Mouse (Mus musculus): ENCODE results near the gene Ddost. TPM values are rescaled to one million over a fixed set of nuclear protein-coding genes. Genes with fewer than 3 reads are reported as not detected.

Gene Ddost
- total RNA-seq (2021), result 100 to 1,000 TPM; 127 to 132 TPM
- long read RNA-seq, experiment 1, transcript Ddost-201 (11 exons, 2,120 nt), result major isoform, 310 of 351 reads
- long read RNA-seq, experiment 1, partial matches to known transcripts, result 11 of 351 reads
- long read RNA-seq, experiment 1, other reads (novel, unspliced or antisense), result 30 of 351 reads
- long read RNA-seq, experiment 2, transcript Ddost-201 (11 exons, 2,120 nt), result major isoform, 139 of 162 reads
- long read RNA-seq, experiment 2, partial matches to known transcripts, result 19 of 162 reads
- long read RNA-seq, experiment 2, other reads (novel, unspliced or antisense), result 4 of 162 reads

DNA sequence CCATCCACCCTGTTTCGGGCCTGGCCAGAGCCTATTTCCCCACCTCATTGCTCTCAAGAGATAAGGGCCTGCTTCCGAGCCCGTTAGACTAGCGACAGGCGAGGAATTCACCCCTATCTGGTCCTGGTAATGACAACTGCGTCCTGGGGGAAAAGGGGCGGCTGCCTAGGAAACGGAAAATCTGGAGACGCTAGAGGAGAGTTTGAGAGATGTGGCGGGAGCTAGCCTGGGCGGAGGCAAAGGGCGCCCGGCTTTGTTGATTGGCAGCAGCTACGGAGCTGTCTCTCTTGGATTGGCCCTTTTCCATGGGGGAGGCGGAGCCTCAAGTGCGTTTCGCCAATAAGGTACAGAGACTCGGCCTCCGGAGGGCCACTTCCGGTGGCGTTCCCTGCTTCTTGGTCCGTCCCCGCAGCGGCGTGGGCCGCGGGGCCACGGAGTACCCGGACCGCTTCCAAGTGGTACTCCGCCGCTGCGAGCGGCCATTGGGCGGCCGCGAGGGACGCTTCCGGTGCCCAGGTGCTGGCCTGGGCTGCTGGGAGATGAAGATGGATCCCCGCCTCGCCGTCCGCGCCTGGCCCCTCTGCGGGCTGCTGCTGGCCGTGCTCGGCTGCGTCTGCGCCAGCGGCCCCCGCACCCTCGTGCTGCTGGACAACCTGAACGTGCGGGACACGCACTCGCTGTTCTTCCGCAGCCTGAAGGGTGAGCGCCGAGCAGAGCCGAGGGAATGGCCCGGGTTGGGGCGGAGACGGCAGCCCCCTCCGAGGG, at the start of gene Ddost:
Gene Ddost (plus strand): TSS at position 391 of the 765 bp plus-strand sequence.
- DNase-seq, result peak; percentile 97 to 98

DNA sequence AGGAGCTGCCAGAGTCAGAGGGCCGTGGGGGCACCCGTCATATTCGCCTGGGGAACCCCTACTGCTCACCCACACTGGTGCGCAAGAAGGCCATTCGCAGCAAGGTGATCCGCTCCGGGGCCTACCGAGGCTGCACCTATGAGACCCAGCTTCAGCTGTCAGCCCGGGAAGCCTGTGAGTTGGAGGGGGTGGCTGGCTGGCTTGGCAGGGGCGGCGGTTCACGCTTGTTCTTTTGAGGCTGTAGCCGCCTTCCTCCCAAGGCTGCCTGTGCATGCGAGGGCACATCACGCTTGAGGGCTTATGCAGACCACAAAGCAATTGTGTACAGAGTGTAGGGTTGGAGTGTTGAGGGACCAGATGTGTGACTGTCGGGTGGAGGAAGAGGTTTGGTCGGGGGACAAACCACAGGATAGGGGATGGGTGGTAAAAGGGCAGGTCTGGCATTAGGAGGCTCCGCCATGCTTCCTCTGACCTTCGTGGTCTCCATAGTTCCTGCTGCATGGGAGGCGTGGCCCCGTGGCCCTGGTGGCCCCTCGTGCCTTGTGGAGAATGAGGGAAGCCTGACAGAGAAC, 47.3 kb upstream of the Ddost start:
- no peak for DNase-seq

- DNase-seq, result peak; percentile 44 to 51
Measured at GRCm38 (mm10) chr4:138258663-138259062, 45.9 kb upstream of the Ddost start.

- no peak for DNase-seq
Measured at GRCm38 (mm10) chr4:138259482-138259881, 45.0 kb upstream of the Ddost start.

DNA sequence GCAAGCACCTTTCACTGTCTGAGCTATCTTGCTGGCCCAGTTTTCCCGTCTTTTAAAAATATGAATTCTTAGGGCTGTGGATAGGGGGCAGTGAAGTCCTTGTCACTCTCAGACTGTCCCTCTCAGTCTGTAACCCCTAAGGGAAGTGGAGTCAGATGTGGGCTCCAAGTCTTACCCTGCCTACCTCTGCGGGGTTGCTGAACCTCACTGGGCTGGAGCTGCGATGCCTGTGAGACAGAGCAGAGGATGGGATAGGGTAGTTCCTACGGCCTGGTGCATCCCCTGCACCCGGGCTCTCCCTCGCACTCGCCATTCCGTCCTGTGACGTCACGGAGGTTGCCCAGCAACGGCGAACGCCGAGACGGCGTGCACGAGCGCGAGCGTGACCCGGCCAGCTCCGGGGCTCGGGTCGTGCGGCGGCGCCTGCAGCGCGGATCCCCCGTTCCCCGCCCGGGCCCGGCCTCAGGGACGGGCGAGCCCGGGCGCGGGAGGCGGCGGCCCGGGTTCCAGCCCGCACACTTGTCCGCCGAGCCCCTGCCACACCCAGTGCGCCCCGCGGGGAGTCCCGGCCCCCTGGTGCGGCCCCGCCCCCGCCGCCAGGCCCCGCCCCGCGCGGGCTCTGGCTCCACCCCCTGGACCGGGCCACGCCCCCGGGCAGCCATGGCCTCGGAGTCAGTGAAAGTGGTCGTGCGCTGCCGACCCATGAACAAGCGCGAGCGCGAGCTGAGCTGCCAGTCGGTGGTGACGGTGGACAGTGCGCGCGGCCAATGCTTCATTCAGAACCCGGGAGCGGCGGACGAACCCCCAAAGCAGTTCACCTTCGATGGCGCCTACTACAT, 42.5 kb upstream of the Ddost start:
- peak; percentile 92 to 93 for DNase-seq

GRCm38 (mm10) chr4:138267869-138268268, 36.7 kb upstream of the Ddost start:
- no peak for DNase-seq

DNA sequence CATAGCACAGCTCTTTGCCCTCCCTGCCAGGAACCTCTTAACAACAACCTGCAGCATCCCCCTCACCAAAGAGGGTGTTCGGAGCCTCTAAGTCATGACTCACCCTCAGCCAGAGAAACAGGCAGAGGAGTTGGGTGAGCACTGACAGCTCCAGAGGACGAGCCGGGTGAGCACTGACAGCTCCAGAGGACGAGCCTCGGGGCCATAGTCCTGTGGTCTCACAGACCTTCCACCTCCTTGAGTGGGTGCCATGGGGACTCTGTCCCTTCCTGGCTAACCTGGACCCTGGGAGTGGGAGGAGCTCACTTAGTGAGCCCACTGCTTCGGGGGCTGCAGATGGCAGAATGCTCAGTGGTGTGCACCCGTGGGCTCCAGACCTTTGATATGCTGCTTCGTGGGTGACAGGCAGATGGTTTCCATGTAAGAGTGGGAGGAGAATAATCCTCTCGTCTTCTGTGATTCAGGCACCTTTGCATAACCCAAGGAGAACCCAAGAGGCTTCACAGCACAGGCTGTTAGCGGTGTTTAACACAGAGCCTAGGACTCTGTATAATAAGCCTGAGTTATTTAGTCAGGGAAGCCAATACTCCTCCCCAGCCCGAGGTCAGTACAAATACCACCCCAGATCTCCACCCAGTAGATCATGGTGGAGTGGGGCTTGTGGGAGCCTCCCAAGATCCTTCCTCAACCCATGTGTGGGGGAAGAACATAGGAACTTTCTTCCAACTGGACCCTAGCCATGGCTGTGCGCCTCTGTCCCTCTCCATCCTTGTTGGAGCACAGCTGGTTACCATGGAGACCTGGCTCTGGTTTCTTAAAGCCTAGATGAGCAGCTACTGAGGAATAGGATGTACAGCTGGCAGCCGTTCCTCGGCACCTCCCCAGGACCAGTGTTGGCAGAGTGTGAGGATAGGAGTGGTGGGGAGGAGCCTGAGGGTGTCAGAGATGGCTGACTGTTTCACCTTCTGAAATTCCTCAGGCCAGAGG, 32.2 kb upstream of the Ddost start:
- no peak for DNase-seq

DNA sequence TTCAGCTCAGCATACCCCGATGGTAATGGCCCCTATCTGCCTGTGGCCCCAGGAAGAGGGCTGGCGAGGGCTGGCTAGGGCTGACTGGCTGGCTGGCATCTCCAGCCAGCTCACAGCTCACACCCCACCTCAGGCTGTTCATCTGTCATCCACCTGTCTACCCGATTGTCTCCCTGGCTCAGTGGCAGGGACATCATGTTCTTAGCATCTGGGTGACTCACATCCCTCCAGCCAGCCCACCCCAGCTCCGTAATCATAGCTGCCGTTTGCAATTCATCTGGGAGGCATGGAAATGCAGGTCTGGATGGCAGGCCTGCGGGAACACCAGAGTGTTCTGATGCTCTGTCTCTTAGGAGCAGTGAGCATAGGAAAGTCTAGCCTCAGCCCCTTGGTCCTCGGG, 26.2 kb upstream of the Ddost start:
- peak in 1 of 2 experiments; percentile 44 for DNase-seq

GRCm38 (mm10) chr4:138282834-138283233, 21.7 kb upstream of the Ddost start:
- peak; percentile 55 to 74 for DNase-seq

DNA sequence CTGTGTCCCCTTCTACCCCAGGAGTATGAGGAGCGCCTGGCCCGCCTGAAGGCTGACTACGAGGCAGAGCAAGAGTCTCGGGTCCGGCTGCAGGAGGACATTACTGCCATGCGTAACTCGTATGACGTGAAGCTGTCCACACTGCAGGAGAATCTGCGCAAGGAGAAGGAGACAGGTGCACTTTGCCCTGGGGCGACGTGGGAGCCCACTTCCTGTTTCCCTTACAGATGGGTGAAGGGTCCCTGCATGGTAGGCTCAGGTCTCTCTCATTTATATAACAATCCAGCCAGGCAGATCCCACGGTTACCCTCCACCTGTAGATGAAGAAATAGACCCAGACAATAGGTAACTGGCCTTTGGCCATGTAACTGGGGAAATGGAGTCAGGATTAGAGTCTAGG, 18.1 kb upstream of the Ddost start:
- DNase-seq, result no peak

- DNase-seq, result no peak
Measured at GRCm38 (mm10) chr4:138288691-138289090, 15.8 kb upstream of the Ddost start.

GRCm38 (mm10) chr4:138292028-138292427, 12.5 kb upstream of the Ddost start:
- DNase-seq, result no peak

DNA sequence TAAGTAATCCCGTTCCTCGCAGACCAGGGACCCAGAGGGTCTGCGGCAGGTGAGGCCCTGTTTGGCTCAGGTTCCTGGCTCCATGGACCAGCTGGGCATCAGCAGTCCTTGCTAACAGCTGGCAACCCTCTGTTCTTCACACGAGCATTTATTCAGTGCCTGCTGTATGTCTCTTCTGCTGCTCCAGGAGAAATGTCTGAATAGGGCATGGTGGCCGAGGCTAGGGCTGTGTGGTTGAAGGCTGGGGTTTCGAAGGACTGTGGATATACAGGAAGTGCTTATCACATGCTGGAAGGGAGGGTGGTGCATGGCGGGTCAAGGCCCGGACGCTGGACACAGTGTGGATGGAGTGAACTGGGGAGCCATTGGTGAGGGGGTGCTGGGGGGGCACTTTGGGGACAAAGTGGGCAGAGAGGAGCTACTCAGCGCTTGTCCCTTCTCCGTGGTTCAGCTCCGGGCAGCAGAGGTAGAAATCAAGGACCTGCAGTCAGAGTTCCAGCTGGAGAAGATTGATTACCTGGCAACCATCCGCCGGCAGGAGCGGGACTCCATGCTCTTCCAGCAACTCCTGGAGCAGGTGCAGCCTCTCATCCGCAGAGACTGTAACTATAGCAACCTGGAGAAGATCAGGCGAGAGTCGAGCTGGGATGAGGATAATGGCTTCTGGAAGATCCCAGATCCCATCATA, 11.1 kb upstream of the Ddost start:
- no peak for DNase-seq

DNA sequence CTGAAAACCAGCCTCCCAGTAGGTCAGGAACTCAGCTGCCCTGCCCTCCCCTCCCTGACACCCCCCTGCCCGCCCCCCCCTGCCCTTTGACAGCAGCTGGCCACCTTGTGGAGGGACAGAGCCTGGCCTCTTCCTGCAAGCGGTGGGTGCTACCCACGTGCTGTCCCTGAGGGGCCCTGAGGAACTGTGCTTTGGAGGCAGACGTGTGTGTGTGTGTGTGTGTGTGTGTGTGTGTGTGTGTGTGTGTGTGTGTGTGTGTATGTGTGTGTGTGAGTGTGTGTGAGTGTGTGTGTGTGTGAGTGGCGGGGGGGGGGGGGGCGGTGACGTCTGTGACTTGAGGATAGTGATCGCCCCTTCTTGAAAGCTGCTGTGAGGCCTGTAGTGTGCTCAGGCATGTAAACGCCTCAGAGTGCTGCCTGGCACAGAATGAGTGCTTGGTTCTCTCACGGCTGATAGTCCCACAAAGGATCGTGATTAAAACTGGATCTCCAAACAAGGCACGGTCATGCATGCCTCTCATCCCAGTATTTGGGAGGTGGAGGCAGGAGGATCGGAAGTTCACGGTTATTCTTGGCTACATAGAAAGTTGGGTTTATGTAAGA, 10.5 kb upstream of the Ddost start:
- no peak for DNase-seq

GRCm38 (mm10) chr4:138301271-138301780, 3.2 kb upstream of the Ddost start:
- DNase-seq, result no peak

DNA sequence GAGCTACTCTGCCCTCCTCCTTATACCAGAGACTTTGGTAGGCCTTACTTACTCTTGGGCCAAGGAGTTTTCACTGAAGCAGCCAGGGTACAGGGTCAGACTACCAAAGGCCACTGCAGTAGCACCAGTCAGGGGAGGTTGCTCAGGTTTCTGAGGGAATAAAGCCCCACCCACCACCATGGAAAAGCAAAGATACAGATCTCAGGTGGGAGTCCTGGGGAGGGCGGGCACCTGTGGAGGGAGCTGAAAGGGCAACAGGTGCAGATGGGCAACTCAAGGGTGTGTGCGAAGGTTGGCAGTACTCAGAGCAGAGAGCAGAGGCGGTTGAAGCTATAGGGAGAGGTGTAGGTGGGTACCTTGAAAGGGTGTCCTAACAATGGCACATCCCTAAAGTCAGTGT, 1.5 kb upstream of the Ddost start:
- no peak for DNase-seq

GRCm38 (mm10) chr4:138303742-138304141, 788 bp upstream of the Ddost start:
- DNase-seq, result no peak

GRCm38 (mm10) chr4:138307025-138307424, 2.5 kb downstream of the Ddost start:
- DNase-seq, result no peak

- DNase-seq, result no peak
Measured at GRCm38 (mm10) chr4:138307739-138308138, 3.2 kb downstream of the Ddost start.
